Mouse (Mus musculus): ENCODE measurements at regions not wholly inside any gene's neighbourhood (a gene's known extent, or its start where the extent isn't known, plus 50 kb on each side); places are given as distances from the start of the nearest gene placed in this dataset.

DNA sequence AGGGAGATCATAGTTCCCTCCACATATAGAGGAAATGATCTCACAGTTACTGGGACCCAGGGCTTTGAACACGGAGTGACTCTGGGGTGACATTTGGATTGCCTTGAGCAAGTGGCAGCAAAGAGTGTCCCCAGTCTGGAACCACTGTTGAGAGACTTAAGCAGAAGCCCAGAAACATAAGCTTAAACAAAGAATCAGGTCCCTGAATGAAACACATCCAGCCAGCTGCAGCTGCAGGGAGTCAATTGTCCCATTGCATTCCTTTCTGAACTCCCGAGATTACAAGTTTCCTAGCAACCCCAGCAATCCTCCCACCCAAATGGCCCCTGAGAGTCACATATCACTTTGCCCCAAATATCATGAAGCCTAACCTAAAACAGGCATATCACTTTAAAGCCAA is 128.7 kb upstream of the Krtap11-1 start:
- TF ChIP-seq CTCF (conservative IDR thresholded peaks at IDR 0.05; ENCODE audit: insufficient read depth, insufficient read length, low read depth, low read length), result no peak
- TF ChIP-seq POLR2A (IDR thresholded peaks at IDR 0.05; ENCODE audit: low read depth, low read length), result no peak
